Mouse (Mus musculus): ENCODE data around the gene D430041D05Rik.

- TF ChIP-seq CTCF (conservative IDR thresholded peaks at IDR 0.05; ENCODE audit: low read length) = no peak
- no peak for TF ChIP-seq NANOG (IDR thresholded peaks at IDR 0.05; ENCODE audit: borderline replicate concordance, low read length)
- TF ChIP-seq POU5F1 (IDR thresholded peaks at IDR 0.05; ENCODE audit: borderline replicate concordance, low read length) = no peak
Observed at GRCm38 (mm10) chr2:104122505-104123378, 288.1 kb downstream of the D430041D05Rik start, which contains the start of gene A930018P22Rik.
